Mouse (Mus musculus) kidney, adult 18-20 months (tissue): ENCODE results near the gene Hip1.

Experiments used
- DNase-seq: peaks from one replicate; pipeline ENCODE4 v3.0.0; 2021

The Hip1 gene

GRCm38 (mm10) chr5:135359772-135360171, 185.1 kb downstream of the Hip1 start:
- no peak for DNase-seq

GRCm38 (mm10) chr5:135357556-135357955, 187.4 kb downstream of the Hip1 start:
- DNase-seq: no peak
